Mouse (Mus musculus): ENCODE measurements around the gene Scoc.

DNA sequence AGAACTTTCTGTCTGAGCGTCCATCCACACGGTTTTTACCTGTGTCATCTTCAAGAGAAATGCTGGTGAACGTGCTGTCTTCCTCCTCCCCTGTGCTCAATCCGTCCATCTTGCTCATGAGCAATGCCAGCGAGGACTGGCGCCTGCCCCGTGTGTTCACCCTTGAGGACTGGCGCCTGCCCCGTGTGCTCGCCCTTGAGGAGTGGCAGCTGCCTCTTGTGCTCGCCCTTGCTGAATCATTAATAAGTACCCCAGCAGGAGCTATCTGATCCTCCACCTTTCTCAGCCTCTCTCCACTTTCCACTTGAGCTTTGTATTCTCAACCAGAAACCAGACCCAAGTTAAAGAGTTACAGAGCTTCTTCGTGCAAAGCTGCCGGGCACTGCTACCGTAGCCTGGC is at the start of gene Scoc:
- no peak for TF ChIP-seq ZMIZ1 (IDR thresholded peaks at IDR 0.05; ENCODE audit: low read depth, low read length)
- TF ChIP-seq TBP (IDR thresholded peaks at IDR 0.05; ENCODE audit: low read depth, low read length) = no peak
- TF ChIP-seq BHLHE40 (IDR thresholded peaks at IDR 0.05; ENCODE audit: borderline replicate concordance, low read depth, low read length) = no peak
- TF ChIP-seq POLR2A (IDR thresholded peaks at IDR 0.05; ENCODE audit: control insufficient read depth in 1 of 2, insufficient read depth in 1 of 2, low read depth in 1 of 2, low read length in 2 of 2, poor library complexity in 1 of 2) = no peak
- no peak for TF ChIP-seq CTCF (IDR thresholded peaks at IDR 0.05 in 2 of 3, conservative IDR thresholded peaks at IDR 0.05 in 1 of 3; ENCODE audit: control insufficient read depth in 1 of 3, insufficient read depth in 1 of 3, low read depth in 2 of 3, low read length in 3 of 3, poor library complexity in 1 of 3, severe bottlenecking in 1 of 3)

All from MEL (cell line).